ENCODE assay signal across 9 mouse cellular contexts in the genomic region with DNA sequence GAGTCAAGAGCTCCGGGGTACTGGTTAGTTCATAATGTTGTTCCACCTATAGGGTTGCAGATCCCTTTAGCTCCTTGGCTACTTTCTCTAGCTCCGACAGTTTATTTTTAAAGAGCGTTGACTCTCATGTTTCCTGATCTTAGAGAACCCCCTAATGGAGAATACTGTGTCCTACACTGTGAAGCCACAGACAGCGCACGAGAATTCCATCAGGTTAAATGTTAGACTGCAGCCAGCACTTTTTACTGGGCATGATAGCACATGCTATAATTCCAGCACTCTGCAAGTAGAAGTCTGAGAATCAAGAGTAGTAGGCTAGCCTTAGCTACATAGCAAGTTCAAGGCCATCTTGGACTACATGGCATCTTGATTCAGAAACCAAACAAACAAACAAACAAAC. TPM values are rescaled to one million over a fixed set of nuclear protein-coding genes. Genes with fewer than 3 reads are reported as not detected.
DNase-seq lines count a peak whose midpoint lies in the region; ATAC-seq and TF ChIP-seq lines count a peak whose summit lies in the region.
"Had no signal": no experiment of that assay in that cellular context is flagged by ENCODE, and none has a peak within 500 bp of the region (broad histone marks: within the 10 kb centered on the region; RNA-seq: fewer than 3 reads in every experiment).

No protein-coding gene starts in this region.

- H3K27ac ChIP-seq in heart, embryonic 11.5 days (ENCODE audit: low read depth, low read length) = no peak overlapping the region
- H3K27ac ChIP-seq in heart, embryonic 10.5 days = no peak overlapping the region
- H3K27ac ChIP-seq in CH12.LX (ENCODE audit: insufficient read depth, low read depth) = no peak overlapping the region
- no peak overlapping the region for H3K27ac ChIP-seq in embryonic facial prominence, embryonic 10.5 days (replicated peaks)
- no peak overlapping the region for H3K27ac ChIP-seq in kidney, embryonic 15.5 days
- no peak overlapping the region for H3K27ac ChIP-seq in midbrain, embryonic 16.5 days (ENCODE audit: low read length)
- H3K27ac ChIP-seq: macrophage had no signal

- H3K36me3 ChIP-seq in heart, embryonic 11.5 days (ENCODE audit: control insufficient read depth, insufficient read depth, low read length) = no peaks in the 10 kb centered on the region
- no peaks in the 10 kb centered on the region for H3K36me3 ChIP-seq in heart, embryonic 10.5 days
- peaks cover 0 to under 1% of the 10 kb centered on the region in 2 experiments for H3K36me3 ChIP-seq in CH12.LX (replicated peaks in 1 of 2; ENCODE audit: control insufficient read depth in 1 of 2, insufficient read depth in 1 of 2, low read length in 1 of 2)
- no peaks in the 10 kb centered on the region for H3K36me3 ChIP-seq in embryonic facial prominence, embryonic 10.5 days (replicated peaks)
- no peaks in the 10 kb centered on the region for H3K36me3 ChIP-seq in kidney, embryonic 15.5 days
- H3K36me3 ChIP-seq in midbrain, embryonic 16.5 days (ENCODE audit: control insufficient read depth, insufficient read depth, low read length) = no peaks in the 10 kb centered on the region

- peak; percentile 32 to 86; a peak in 3 of 4 replicates for TF ChIP-seq CTCF in CH12.LX (conservative IDR thresholded peaks at IDR 0.05 in 1 of 2, IDR thresholded peaks at IDR 0.05 in 1 of 2; ENCODE audit: low read depth in 2 of 2, low read length in 2 of 2)

- no peak overlapping the region for H3K4me2 ChIP-seq in heart, embryonic 11.5 days
- H3K4me2 ChIP-seq in CH12.LX (ENCODE audit: insufficient read depth, low read depth, poor library complexity, severe bottlenecking) = no peak overlapping the region
- no peak overlapping the region for H3K4me2 ChIP-seq in kidney, embryonic 15.5 days
- no peak overlapping the region for H3K4me2 ChIP-seq in midbrain, embryonic 16.5 days (ENCODE audit: low read length)

- in situ Hi-C loops in CH12.LX (cut with MboI; ENCODE audit: low pct_ligation_motif_present, low pct_unique_long_range_greater_than_20kb, low sequenced_read_pairs) = loop anchor here (5.0 kb wide), 1 partner anchor 152 kb away; no protein-coding TSS in a partner anchor

- H3K4me3 ChIP-seq in heart, embryonic 11.5 days (ENCODE audit: low read depth, low read length) = no peak overlapping the region
- H3K4me3 ChIP-seq in heart, embryonic 10.5 days = no peak overlapping the region
- no peak overlapping the region for H3K4me3 ChIP-seq in CH12.LX (replicated peaks in 1 of 3; ENCODE audit: low read depth in 2 of 3, low read length in 2 of 3, poor library complexity in 1 of 3)
- H3K4me3 ChIP-seq in embryonic facial prominence, embryonic 10.5 days = no peak overlapping the region
- H3K4me3 ChIP-seq in kidney, embryonic 15.5 days (replicated peaks) = no peak overlapping the region
- no peak overlapping the region for H3K4me3 ChIP-seq in midbrain, embryonic 16.5 days (ENCODE audit: low read depth, low read length)

- 0 out of 2 replicates have a peak, but pooled peaks cover 4% of the 10 kb centered on the region for H3K4me1 ChIP-seq in heart, embryonic 11.5 days (ENCODE audit: control insufficient read depth, insufficient read depth, low read length)
- H3K4me1 ChIP-seq in heart, embryonic 10.5 days = peaks cover 8% of the 10 kb centered on the region; the same call in 1 of the 2 replicates
- peaks cover 6 to 27% of the 10 kb centered on the region in 2 experiments for H3K4me1 ChIP-seq in CH12.LX (ENCODE audit: control insufficient read depth in 1 of 2, insufficient read depth in 2 of 2)
- H3K4me1 ChIP-seq in embryonic facial prominence, embryonic 10.5 days = peaks cover 7% of the 10 kb centered on the region
- H3K4me1 ChIP-seq in kidney, embryonic 15.5 days = peaks cover 14% of the 10 kb centered on the region; the same call in 1 of the 2 replicates
- 0 out of 2 replicates have a peak, but pooled peaks cover 2% of the 10 kb centered on the region for H3K4me1 ChIP-seq in midbrain, embryonic 16.5 days (ENCODE audit: control insufficient read depth, insufficient read depth, low read length)

- H3K9ac ChIP-seq in heart, embryonic 11.5 days (ENCODE audit: low read depth, low read length) = no peak overlapping the region
- H3K9ac ChIP-seq in CH12.LX (ENCODE audit: insufficient read depth, low read depth) = no peak overlapping the region
- H3K9ac ChIP-seq in kidney, embryonic 15.5 days = no peak overlapping the region
- H3K9ac ChIP-seq in midbrain, embryonic 16.5 days (ENCODE audit: low read depth, low read length) = no peak overlapping the region

- no peaks in the 10 kb centered on the region for H3K9me3 ChIP-seq in heart, embryonic 11.5 days (replicated peaks; ENCODE audit: control insufficient read depth, low read length)
- no peaks in the 10 kb centered on the region for H3K9me3 ChIP-seq in heart, embryonic 10.5 days
- H3K9me3 ChIP-seq in CH12.LX (replicated peaks; ENCODE audit: low read length) = no peaks in the 10 kb centered on the region
- H3K9me3 ChIP-seq in embryonic facial prominence, embryonic 10.5 days = no peaks in the 10 kb centered on the region
- no peaks in the 10 kb centered on the region for H3K9me3 ChIP-seq in kidney, embryonic 15.5 days (replicated peaks)
- H3K9me3 ChIP-seq in midbrain, embryonic 16.5 days (replicated peaks; ENCODE audit: control insufficient read depth, low read length, poor library complexity, severe bottlenecking) = no peaks in the 10 kb centered on the region

- peak; percentile 79 for ATAC-seq in heart, embryonic 11.5 days (replicated peaks; ENCODE audit: insufficient number of reproducible peaks, low FRiP score, low TSS enrichment)
- ATAC-seq in kidney, embryonic 15.5 days (replicated peaks; ENCODE audit: low FRiP score) = peak; percentile 75
- ATAC-seq in midbrain, embryonic 16.5 days = peak; percentile 92

- H3K79me2 ChIP-seq in CH12.LX (replicated peaks; ENCODE audit: control insufficient read depth, extremely low read depth, insufficient read depth, poor library complexity, severe bottlenecking) = no peaks in the 10 kb centered on the region

- TF ChIP-seq POLR2A in CH12.LX (IDR thresholded peaks at IDR 0.05; ENCODE audit: low read depth, low read length) = no peak

- no peaks in the 10 kb centered on the region for H3K27me3 ChIP-seq in heart, embryonic 11.5 days (ENCODE audit: control insufficient read depth, insufficient read depth, low read length)
- H3K27me3 ChIP-seq in heart, embryonic 10.5 days (ENCODE audit: insufficient read depth, poor library complexity, severe bottlenecking) = no peaks in the 10 kb centered on the region
- no peaks in the 10 kb centered on the region for H3K27me3 ChIP-seq in CH12.LX (replicated peaks)
- no peaks in the 10 kb centered on the region for H3K27me3 ChIP-seq in embryonic facial prominence, embryonic 10.5 days (replicated peaks; ENCODE audit: low read depth, poor library complexity, severe bottlenecking)
- no peaks in the 10 kb centered on the region for H3K27me3 ChIP-seq in kidney, embryonic 15.5 days
- no peaks in the 10 kb centered on the region for H3K27me3 ChIP-seq in midbrain, embryonic 16.5 days (ENCODE audit: control insufficient read depth, insufficient read depth, low read depth, low read length)

- no peak for DNase-seq in heart, embryonic 10.5 days (ENCODE audit: low spot score)
- peak; percentile 71 for DNase-seq in CH12.LX (ENCODE audit: extremely low read depth)
- peak; percentile 24 for DNase-seq in embryonic facial prominence, embryonic 10.5 days (ENCODE audit: low spot score)
- no peak for DNase-seq in right cerebral cortex, adult 2 months (ENCODE audit: low spot score in 2 of 2)
- DNase-seq in gastrocnemius, postnatal 10 days = no peak

- dilution Hi-C loops in CH12.LX (cut with MboI; ENCODE audit: extremely low pct_ligation_motif_present, extremely low pct_unique_long_range_greater_than_20kb, low sequenced_read_pairs) = no loop called here

- TF ChIP-seq EP300 in CH12.LX (IDR thresholded peaks at IDR 0.05; ENCODE audit: low read length) = no peak

- TF ChIP-seq RAD21 in CH12.LX (IDR thresholded peaks at IDR 0.05; ENCODE audit: low read depth, low read length) = peak; percentile 81

- WGBS in heart, embryonic 11.5 days (ENCODE audit: insufficient replicate concordance) = 23% methylated on average over 5 of the region's 5 CpGs
- 33% methylated on average over 5 of the region's 5 CpGs for WGBS in heart, embryonic 10.5 days
- WGBS in embryonic facial prominence, embryonic 10.5 days = 41% methylated on average over 5 of the region's 5 CpGs
- 18% methylated on average over 5 of the region's 5 CpGs for WGBS in kidney, embryonic 15.5 days
- WGBS in midbrain, embryonic 16.5 days = 37% methylated on average over 5 of the region's 5 CpGs

TF ChIP-seq in CH12.LX, 34 proteins besides CTCF, POLR2A, EP300 and RAD21 (continues in another document):
- TF ChIP-seq CHD1 (IDR thresholded peaks at IDR 0.05; ENCODE audit: low read depth, low read length) = no peak
- TF ChIP-seq ZMIZ1 (IDR thresholded peaks at IDR 0.05; ENCODE audit: low read depth, low read length) = no peak
- peak; percentile 72 for TF ChIP-seq SMC3 (IDR thresholded peaks at IDR 0.05; ENCODE audit: low read depth, low read length)
- no peak for TF ChIP-seq MAZ (IDR thresholded peaks at IDR 0.05; ENCODE audit: low read depth, low read length)
- no peak for TF ChIP-seq POLR2AphosphoS2 (IDR thresholded peaks at IDR 0.05; ENCODE audit: low read depth, low read length)
- TF ChIP-seq ELF1 (IDR thresholded peaks at IDR 0.05; ENCODE audit: low read depth, low read length) = no peak
- peak; percentile 33 for TF ChIP-seq ZC3H11A (IDR thresholded peaks at IDR 0.05; ENCODE audit: low read depth, low read length)
- no peak for TF ChIP-seq USF1 (IDR thresholded peaks at IDR 0.05; ENCODE audit: low read depth, low read length)
- TF ChIP-seq SIN3A (IDR thresholded peaks at IDR 0.05; ENCODE audit: low read length) = no peak
- no peak for TF ChIP-seq TCF12 (IDR thresholded peaks at IDR 0.05; ENCODE audit: low read depth, low read length)
- TF ChIP-seq IRF4 (IDR thresholded peaks at IDR 0.05; ENCODE audit: low read depth, low read length) = no peak
- no peak for TF ChIP-seq NELFE (IDR thresholded peaks at IDR 0.05; ENCODE audit: low read depth, low read length)
- no peak for TF ChIP-seq MXI1 (IDR thresholded peaks at IDR 0.05; ENCODE audit: low read depth, low read length)
- TF ChIP-seq RCOR1 (conservative IDR thresholded peaks at IDR 0.05; ENCODE audit: low read depth, low read length) = no peak

RNA-seq across cellular contexts. Expression of gene Zfp622, which starts 24.8 kb away (rescaled TPM):
- 19.4 and 22.6 TPM in 2 replicates for polyA plus RNA-seq in heart, embryonic 11.5 days (2014; fragmentation: Nextera tagmentation; extraction: Ambion mirVana)
- polyA plus RNA-seq in heart, embryonic 10.5 days (2016; fragmentation: Nextera tagmentation; extraction: Ambion mirVana) = 19.3 and 31.0 TPM in 2 replicates
- 63.7 and 65.6 TPM in 2 replicates for total RNA-seq in CH12.LX (2012; rRNA removed)
- total RNA-seq in CH12.LX (2014; rRNA removed) = 84.3 and 85.9 TPM in 2 replicates
- 146 and 156 TPM in 2 replicates for polyA plus RNA-seq in CH12.LX (2012; ENCODE audit: insufficient read length, low read depth)
- polyA plus RNA-seq in embryonic facial prominence, embryonic 10.5 days (2016; fragmentation: Nextera tagmentation; extraction: Ambion mirVana) = 21.4 and 26.4 TPM in 2 replicates
- polyA plus RNA-seq in kidney, embryonic 15.5 days (2015; fragmentation: Nextera tagmentation; extraction: Ambion mirVana) = 28.6 and 32.8 TPM in 2 replicates
- polyA plus RNA-seq in midbrain, embryonic 16.5 days (2015; fragmentation: Nextera tagmentation; extraction: Ambion mirVana) = 26.3 and 28.2 TPM in 2 replicates
- total RNA-seq in gastrocnemius, postnatal 10 days (2021) = 10 to 100 TPM; 29.5 to 32.4 TPM

Comparison
In these comparisons a context has a peak if more than half of its experiments do, and no peak if none do; other contexts are left out.
1. DNase-seq: peak in CH12.LX (single experiment) and embryonic facial prominence, embryonic 10.5 days (single experiment); none in heart, embryonic 10.5 days (single experiment), right cerebral cortex, adult 2 months (0 of 2) and gastrocnemius, postnatal 10 days (single experiment).
2. Peak in every context shown above with its lines, with median percentiles within 50 percentile points of each other: ATAC-seq.